Mouse (Mus musculus): ENCODE results near the gene Ccar1. TPM values are rescaled to one million over a fixed set of nuclear protein-coding genes. Genes with fewer than 3 reads are reported as not detected.
"Not testable (repeated sequence)": the region's sequence is repeated elsewhere in the genome, so short reads cannot be mapped to it uniquely, and the experiment has no call there.

Ccar1 gene
- polyA plus RNA-seq, 1 experiment from 2014 or later, result 56.2 TPM

- H3K9ac ChIP-seq, result no peak overlapping the region
- WGBS (ENCODE audit: insufficient replicate concordance), result 91% methylated on average over 4 of the region's 4 CpGs
- no peaks in the 10 kb centered on the region for H3K9me3 ChIP-seq (replicated peaks)
- H3K4me1 ChIP-seq (replicated peaks), result peaks cover 28% of the 10 kb centered on the region
- no peak overlapping the region for H3K4me3 ChIP-seq (replicated peaks)
- ATAC-seq (ENCODE audit: low read depth) (no peak), DNase-seq (no peak)
- H3K36me3 ChIP-seq, result peaks cover 11% of the 10 kb centered on the region
- no peaks in the 10 kb centered on the region for H3K27me3 ChIP-seq
- no peak overlapping the region for H3K27ac ChIP-seq
- H3K4me2 ChIP-seq, result no peak overlapping the region
Observed at GRCm38 (mm10) chr10:62794221-62794620, 2.1 kb upstream of the Ccar1 start.

- Histone ChIP-seq H3K27ac (peak overlapping the region; percentile 98), H3K9ac (peak overlapping the region; percentile 98), H3K4me3 (replicated peaks) (peak overlapping the region; percentile 98), H3K4me2 (peak overlapping the region; percentile 86), H3K9me3 (replicated peaks) (no peaks in the 10 kb centered on the region), H3K27me3 (no peaks in the 10 kb centered on the region), H3K4me1 (replicated peaks) (peaks cover 37% of the 10 kb centered on the region), H3K36me3 (peaks cover 22% of the 10 kb centered on the region)
- 26% methylated on average over 2 of the region's 2 CpGs for WGBS (ENCODE audit: insufficient replicate concordance)
- ATAC-seq (ENCODE audit: low read depth) (no peak), DNase-seq (no peak)
Observed at GRCm38 (mm10) chr10:62793091-62793453, 986 bp upstream of the Ccar1 start.

GRCm38 (mm10) chr10:62791251-62792176, 572 bp downstream of the Ccar1 start:
- Histone ChIP-seq H3K27ac (peak overlapping the region; percentile 98), H3K36me3 (peaks cover 37% of the 10 kb centered on the region), H3K4me1 (replicated peaks) (peaks cover 37% of the 10 kb centered on the region), H3K9me3 (replicated peaks) (no peaks in the 10 kb centered on the region), H3K27me3 (no peaks in the 10 kb centered on the region), H3K4me2 (peak overlapping the region; percentile 86), H3K4me3 (replicated peaks) (peak overlapping the region; percentile 98), H3K9ac (peak overlapping the region; percentile 98)
- DNase-seq, result no peak
- peak; percentile 73 for ATAC-seq (ENCODE audit: low read depth)
- WGBS (ENCODE audit: insufficient replicate concordance), result under 1% methylated on average over 68 of the region's 78 CpGs

- H3K36me3 ChIP-seq, result peaks cover 94% of the 10 kb centered on the region
- H3K4me2 ChIP-seq; H3K4me3 ChIP-seq (replicated peaks); H3K9ac ChIP-seq; H3K9me3 ChIP-seq (replicated peaks); H3K27me3 ChIP-seq; H3K4me1 ChIP-seq (replicated peaks); DNase-seq; ATAC-seq (ENCODE audit: low read depth); H3K27ac ChIP-seq: not testable (repeated sequence)
- 85% methylated on average over 1 of the region's 1 CpGs for WGBS (ENCODE audit: insufficient replicate concordance)
Observed at GRCm38 (mm10) chr10:62781776-62782175, 10.3 kb downstream of the Ccar1 start.

- no peak for DNase-seq
- no peak overlapping the region for H3K4me3 ChIP-seq (replicated peaks)
- WGBS (ENCODE audit: insufficient replicate concordance), result 36% methylated on average over 6 of the region's 6 CpGs
- H3K27ac ChIP-seq, result no peak overlapping the region
- no peak for ATAC-seq (ENCODE audit: low read depth)
- no peaks in the 10 kb centered on the region for H3K27me3 ChIP-seq
- no peaks in the 10 kb centered on the region for H3K9me3 ChIP-seq (replicated peaks)
- peaks cover 91% of the 10 kb centered on the region for H3K36me3 ChIP-seq
- no peak overlapping the region for H3K9ac ChIP-seq
- H3K4me2 ChIP-seq, result no peak overlapping the region
- no peaks in the 10 kb centered on the region for H3K4me1 ChIP-seq (replicated peaks)
Observed at GRCm38 (mm10) chr10:62750781-62751180, 41.3 kb downstream of the Ccar1 start.

GRCm38 (mm10) chr10:62739961-62740737, 51.9 kb downstream of the Ccar1 start:
- no peak overlapping the region for H3K4me2 ChIP-seq
- peaks cover 35% of the 10 kb centered on the region for H3K36me3 ChIP-seq
- no peak for DNase-seq
- H3K27ac ChIP-seq, result no peak overlapping the region
- H3K4me3 ChIP-seq (replicated peaks), result no peak overlapping the region
- H3K9me3 ChIP-seq (replicated peaks), result no peaks in the 10 kb centered on the region
- no peaks in the 10 kb centered on the region for H3K27me3 ChIP-seq
- 71% methylated on average over 4 of the region's 4 CpGs for WGBS (ENCODE audit: insufficient replicate concordance)
- H3K9ac ChIP-seq, result no peak overlapping the region
- ATAC-seq (ENCODE audit: low read depth), result no peak
- H3K4me1 ChIP-seq (replicated peaks), result no peaks in the 10 kb centered on the region

- Histone ChIP-seq H3K4me1 (replicated peaks) (no peaks in the 10 kb centered on the region), H3K27ac (no peak overlapping the region), H3K4me3 (replicated peaks) (no peak overlapping the region), H3K4me2 (no peak overlapping the region), H3K9ac (no peak overlapping the region), H3K9me3 (replicated peaks) (no peaks in the 10 kb centered on the region), H3K27me3 (no peaks in the 10 kb centered on the region), H3K36me3 (peaks cover 16% of the 10 kb centered on the region)
- 35% methylated on average over 4 of the region's 4 CpGs for WGBS (ENCODE audit: insufficient replicate concordance)
- DNase-seq (no peak), ATAC-seq (ENCODE audit: low read depth) (no peak)
Observed at GRCm38 (mm10) chr10:62736965-62737688, 55.0 kb downstream of the Ccar1 start.

GRCm38 (mm10) chr10:62730826-62731225, 61.3 kb downstream of the Ccar1 start:
- Histone ChIP-seq H3K9me3 (replicated peaks) (no peaks in the 10 kb centered on the region), H3K36me3 (no peaks in the 10 kb centered on the region), H3K4me1 (replicated peaks) (peaks cover 6% of the 10 kb centered on the region), H3K27ac (no peak overlapping the region), H3K9ac (no peak overlapping the region), H3K27me3 (peaks cover 19% of the 10 kb centered on the region), H3K4me3 (replicated peaks) (no peak overlapping the region), H3K4me2 (no peak overlapping the region)
- 53% methylated on average over 10 of the region's 10 CpGs for WGBS (ENCODE audit: insufficient replicate concordance)
- ATAC-seq (ENCODE audit: low read depth) (no peak), DNase-seq (no peak)

- Histone ChIP-seq H3K9ac (peak within 1 kb of the TSS; percentile 44), H3K27ac (no peak within 1 kb of the TSS), H3K4me1 (replicated peaks) (peaks cover 10% of the 10 kb centered on the region), H3K4me3 (replicated peaks) (peak within 1 kb of the TSS; percentile 67), H3K4me2 (peak within 1 kb of the TSS; percentile 83), H3K9me3 (replicated peaks) (no peaks in the 10 kb centered on the region), H3K27me3 (peaks cover 65% of the 10 kb centered on the region), H3K36me3 (no peaks in the 10 kb centered on the region)
- 2% methylated on average over 79 of the region's 85 CpGs for WGBS (ENCODE audit: insufficient replicate concordance)
- DNase-seq (peak; percentile 34), ATAC-seq (ENCODE audit: low read depth) (peak; percentile 74)
Observed at GRCm38 (mm10) chr10:62725771-62726687, 66.1 kb downstream of the Ccar1 start, which contains the start of gene Stox1. Gene Stox1, minus strand, starts transcription at chr10:62726128.

GRCm38 (mm10) chr10:62724936-62725335, 67.2 kb downstream of the Ccar1 start:
- DNase-seq, result no peak
- Histone ChIP-seq H3K4me1 (replicated peaks) (peaks cover 10% of the 10 kb centered on the region), H3K4me2 (peak overlapping the region; percentile 83), H3K9ac (no peak overlapping the region), H3K27me3 (peaks cover 65% of the 10 kb centered on the region), H3K9me3 (replicated peaks) (no peaks in the 10 kb centered on the region), H3K27ac (no peak overlapping the region), H3K4me3 (replicated peaks) (peak overlapping the region; percentile 67; the same call in 1 of the 2 replicates), H3K36me3 (no peaks in the 10 kb centered on the region)
- ATAC-seq (ENCODE audit: low read depth), result no peak
- WGBS (ENCODE audit: insufficient replicate concordance), result 19% methylated on average over 7 of the region's 7 CpGs
